Mouse (Mus musculus): ENCODE measurements at regions not wholly inside any gene's neighbourhood (a gene's known extent, or its start where the extent isn't known, plus 50 kb on each side); places are given as distances from the start of the nearest gene placed in this dataset.

DNA sequence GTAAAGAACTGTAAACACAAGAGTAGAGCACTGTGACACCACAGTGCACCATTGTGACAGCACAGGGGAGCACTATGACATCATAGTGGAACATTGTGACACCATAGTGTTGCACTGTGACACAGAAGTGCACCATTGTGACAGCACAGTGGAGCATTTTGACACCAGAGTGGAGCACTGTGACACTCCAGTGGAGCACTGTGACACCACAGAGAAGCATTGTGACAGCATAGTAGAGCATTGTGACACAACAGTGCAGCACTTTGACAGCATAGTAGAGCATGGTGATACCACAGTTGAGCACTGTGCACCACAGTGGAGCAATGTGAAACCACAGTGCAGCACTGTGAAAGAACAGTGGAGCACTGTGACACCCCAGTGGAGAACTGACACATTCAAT is 2750.4 kb upstream of the Gm8797 start:
- DNase-seq (ENCODE audit: extremely low read depth, insufficient read length, low spot score) = peak; percentile 23

GRCm38 (mm10) chr3:3001224-3001623 is 2749.4 kb upstream of the Gm8797 start:
- no peak for DNase-seq (ENCODE audit: extremely low read depth, insufficient read length, low spot score)

DNA sequence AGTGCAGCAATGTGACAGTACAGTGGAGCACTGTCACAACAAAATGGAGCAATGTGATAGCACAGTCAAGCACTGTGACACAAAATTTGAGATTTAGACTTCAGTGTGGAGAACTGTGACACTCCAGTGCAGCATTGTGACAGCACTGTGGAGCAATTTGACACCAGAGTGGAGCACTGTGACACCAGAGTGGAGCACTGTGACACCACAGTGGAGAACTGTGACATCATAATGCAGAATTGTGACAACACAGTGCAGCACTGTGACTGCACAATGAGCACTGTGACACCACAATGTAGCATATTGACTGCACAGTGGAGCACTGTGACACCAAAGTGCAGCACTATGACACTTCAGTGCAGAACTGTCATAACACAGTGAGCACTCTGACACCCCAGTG is 2749.0 kb upstream of the Gm8797 start:
- no peak for DNase-seq (ENCODE audit: extremely low read depth, insufficient read length, low spot score)

GRCm38 (mm10) chr3:3003425-3003824 is 2747.2 kb upstream of the Gm8797 start:
- DNase-seq (ENCODE audit: extremely low read depth, insufficient read length, low spot score) = no peak

DNA sequence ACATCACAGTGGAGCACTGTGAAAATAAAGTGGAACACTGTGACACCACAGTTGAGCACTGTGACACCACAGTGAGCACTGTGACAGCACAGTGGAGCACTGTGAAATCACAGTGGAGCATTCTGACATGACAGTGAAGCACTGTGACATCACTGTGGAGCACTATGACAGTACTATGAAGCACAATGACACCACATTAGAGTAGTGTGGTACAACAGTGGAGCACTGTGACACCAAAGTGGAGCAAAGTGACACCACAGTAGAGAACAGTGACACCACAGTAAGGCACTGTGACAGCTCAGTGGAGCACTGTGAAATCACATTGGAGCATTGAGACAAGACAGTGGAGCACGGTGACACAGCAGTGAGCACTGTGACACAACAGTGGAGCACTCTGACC is 2739.5 kb upstream of the Gm8797 start:
- no peak for DNase-seq (ENCODE audit: extremely low read depth, insufficient read length, low spot score)

- no peak for DNase-seq (ENCODE audit: extremely low read depth, insufficient read length, low spot score)
Measured at GRCm38 (mm10) chr3:3012951-3013350, 2737.7 kb upstream of the Gm8797 start.

DNA sequence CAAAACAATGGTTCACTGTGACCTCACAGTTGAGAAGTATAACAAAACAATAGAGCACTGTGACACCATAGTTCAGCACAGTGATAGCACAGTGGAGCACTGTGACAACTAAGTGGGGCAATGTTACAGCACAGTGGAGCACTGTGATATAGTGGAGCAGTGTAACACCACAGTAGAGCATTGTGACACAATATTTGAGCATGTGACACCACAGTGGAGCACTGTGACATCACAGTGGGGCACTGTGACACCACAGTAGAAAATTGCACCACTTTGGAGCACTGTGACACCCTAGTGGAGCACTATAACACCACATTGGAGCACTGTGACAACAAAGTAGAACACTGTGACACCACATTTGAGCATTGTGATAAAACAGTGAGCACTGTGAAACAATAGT is 2735.6 kb upstream of the Gm8797 start:
- DNase-seq (ENCODE audit: extremely low read depth, insufficient read length, low spot score) = no peak

DNA sequence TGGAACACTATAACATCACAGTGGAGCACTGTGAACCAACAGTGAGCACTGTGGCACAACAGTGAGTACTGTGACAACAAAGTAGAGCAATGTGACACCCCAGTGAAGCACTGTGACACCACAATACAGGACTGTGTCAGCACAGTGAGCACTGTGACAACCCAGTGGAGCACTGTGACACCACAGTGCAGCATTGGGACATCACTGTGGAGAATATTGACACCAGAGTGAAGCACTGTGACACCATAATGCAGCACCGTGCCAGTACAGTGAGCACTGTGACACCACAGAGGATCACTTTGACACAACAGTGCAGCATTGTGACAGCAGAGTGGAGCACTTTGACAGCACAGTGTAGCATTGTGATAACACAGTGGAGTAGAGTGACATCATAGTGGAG is 2734.0 kb upstream of the Gm8797 start:
- no peak for DNase-seq (ENCODE audit: extremely low read depth, insufficient read length, low spot score)

GRCm38 (mm10) chr3:3032793-3033192 is 2717.8 kb upstream of the Gm8797 start:
- DNase-seq (ENCODE audit: extremely low read depth, insufficient read length, low spot score) = no peak
